Mouse (Mus musculus): ENCODE data around the gene Plekho1.

Plekho1 gene

DNA sequence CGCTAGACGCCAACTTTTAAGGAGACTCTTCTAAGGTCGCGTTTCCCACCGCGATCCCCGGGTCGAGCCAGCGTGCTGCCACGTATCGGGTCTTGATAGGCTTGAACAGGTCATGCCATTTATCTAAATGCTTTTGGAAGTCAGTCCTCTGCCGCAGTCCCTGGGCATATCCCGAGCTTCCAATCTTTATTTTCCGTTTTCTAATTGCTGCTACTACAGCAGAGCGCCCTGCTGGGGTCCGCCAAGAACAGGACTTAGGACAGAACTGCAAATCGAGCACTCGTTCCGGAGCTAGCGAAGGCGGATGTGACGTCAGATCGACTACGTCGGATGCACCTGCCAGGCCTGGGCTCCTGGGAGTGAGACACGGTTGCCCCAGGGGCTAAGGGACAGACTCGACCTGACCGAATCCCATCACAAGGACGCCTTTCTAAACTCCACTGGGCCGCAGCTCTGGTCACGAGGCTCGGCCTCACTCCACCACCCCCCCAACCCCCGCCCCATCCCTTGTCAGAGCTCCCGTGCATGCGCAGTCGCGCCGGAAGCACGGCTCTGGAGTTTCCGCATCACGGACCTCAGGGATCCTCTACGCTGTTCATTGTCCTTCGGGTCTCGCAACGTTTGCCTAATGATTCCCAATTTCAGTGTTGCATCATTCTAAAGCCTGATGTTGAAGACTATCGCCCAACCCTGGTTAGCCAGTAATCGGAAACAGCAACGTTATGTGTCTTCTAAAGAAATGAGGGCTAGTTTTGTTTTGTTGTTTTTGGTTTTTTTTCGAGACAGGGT is 44.8 kb downstream of the Plekho1 start:
- peak; percentile 87 to 88 for DNase-seq (ENCODE audit: low spot score in 2 of 2)

DNA sequence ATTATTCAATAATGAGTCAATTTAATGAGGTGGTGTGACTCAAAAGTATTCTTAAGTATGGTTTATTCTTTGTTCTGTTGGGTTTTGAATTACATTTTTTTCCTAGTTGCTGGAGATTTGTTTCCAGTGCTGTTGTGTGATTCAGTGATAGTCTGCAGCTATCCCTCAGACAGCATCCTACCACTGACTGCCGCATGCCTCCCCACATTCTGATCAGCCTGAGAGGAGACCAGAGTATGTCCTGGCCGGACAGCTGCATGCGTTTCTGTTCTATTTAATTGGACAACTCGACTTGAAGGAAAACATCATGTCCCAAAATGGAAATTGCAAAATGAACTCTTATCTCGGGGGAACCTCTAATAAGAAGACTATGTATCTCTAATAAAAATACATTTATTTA is 47.5 kb downstream of the Plekho1 start:
- no peak for DNase-seq (ENCODE audit: low spot score in 2 of 2)

DNA sequence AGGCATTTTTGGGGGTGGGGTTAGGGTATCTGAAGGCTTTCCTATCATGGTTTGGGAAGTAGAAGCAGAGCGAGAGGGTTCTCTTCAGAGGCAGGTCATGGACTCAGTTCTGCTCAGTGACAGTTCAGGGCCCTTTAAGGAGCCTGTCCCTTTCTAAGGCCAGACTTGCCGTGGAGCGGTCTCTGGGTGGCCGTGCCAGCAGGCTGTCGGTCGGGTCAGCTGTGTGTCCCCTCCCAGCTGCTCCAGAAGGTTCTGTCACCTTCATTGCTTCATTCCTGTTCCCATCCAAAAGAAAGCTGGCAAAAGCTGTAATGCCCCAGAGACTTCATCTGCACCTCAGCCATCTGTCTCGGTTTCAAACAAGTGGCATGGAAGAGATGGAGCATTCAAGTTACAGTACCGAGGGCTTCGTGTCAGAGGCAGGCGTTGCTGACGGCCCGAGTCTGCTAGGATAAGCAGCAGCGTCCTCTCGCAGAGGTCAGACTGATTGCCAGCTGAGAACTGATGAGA is 50.0 kb downstream of the Plekho1 start:
- no peak for DNase-seq (ENCODE audit: low spot score in 2 of 2)

DNA sequence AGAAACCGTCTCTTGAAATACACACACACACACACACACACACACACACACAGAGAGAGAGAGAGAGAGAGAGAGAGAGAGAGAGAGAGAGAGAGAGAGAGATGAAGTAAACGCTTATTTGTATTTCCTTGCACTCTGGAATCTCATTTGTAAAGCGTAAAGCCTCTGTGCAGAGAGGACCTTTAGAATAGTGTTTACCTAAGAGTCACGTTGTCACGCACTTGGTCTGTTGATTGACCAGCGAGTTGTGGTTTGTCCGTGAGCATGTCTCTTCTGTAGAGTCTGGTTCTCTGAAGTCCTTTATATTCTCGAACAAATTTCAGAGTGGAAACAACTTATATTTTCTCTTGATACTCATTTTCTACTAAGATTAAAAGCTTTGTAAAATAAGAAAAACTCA is 51.1 kb downstream of the Plekho1 start:
- DNase-seq (ENCODE audit: low spot score in 2 of 2) = no peak

DNA sequence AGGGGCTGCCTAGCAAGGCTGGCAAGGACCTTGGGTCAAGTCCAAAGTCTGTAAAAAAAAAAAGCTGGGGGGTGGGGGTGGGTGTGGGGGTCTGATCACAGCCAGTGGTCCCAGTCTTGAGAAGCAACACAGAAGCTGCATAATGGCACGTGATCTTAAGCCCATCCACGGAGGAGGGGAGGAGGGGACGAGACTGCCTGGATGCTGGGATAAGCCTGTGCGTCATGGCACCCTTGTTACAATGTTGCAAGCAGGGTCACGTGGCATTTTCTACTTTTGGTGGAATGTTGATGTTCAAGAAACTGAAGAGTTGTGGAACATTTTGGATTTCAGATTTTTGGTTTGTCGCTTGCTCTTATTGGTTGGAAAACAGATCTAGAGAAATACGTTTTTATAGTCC is 52.6 kb downstream of the Plekho1 start:
- no peak for DNase-seq (ENCODE audit: low spot score in 2 of 2)

DNA sequence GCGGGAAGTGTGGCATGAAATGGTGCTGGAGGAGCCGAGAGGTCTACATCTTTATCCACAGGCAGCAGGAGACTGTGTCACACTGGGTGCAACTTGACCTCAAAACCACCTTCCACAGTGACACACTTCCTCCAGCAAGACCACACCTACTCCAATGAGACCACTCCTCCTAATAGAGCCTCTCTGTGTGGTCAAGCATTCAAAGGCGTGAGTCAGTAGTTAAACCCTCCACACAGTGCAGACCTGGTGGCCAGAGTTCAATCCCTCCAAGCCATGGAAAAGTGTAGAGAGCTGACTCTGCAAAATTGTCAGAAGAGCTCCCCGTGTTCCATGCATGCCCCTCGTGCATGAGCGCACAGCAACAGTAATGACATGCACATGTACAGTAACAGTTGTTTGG is 53.1 kb downstream of the Plekho1 start:
- DNase-seq (ENCODE audit: low spot score in 2 of 2) = no peak

DNA sequence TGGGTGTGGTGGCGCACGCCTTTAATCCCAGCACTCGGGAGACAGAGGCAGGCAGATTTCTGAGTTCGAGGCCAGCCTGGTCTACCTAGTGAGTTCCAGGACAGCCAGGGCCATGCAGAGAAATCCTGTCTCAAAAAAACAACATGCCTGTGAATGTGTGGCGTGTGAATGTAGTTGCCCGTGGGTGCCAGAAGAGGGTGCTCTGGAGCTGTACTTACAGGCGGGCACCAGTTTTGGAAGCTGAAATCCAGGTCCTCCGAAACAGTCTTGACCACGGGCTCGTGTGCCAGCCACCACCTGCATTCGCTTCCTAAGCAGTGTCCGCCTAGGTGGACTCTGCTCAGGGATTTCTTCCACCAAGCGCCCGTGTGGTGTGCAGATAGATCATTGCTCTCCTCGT is 57.0 kb downstream of the Plekho1 start:
- DNase-seq (ENCODE audit: low spot score in 2 of 2) = no peak

Data from frontal cortex, postnatal 25 days (tissue).